Mouse (Mus musculus): ENCODE results near the gene Taar6. TPM values are rescaled to one million over a fixed set of nuclear protein-coding genes. Genes with fewer than 3 reads are reported as not detected.

The Taar6 gene
- polyA plus RNA-seq, 1 experiment from 2014 or later: not detected

Other genes with a start within 250 kb of the Taar6 start
- 98.2 and 103 TPM in 2 replicates for gene Rps12, start 198.4 kb downstream of the Taar6 start, polyA plus RNA-seq (2015; fragmentation: Nextera tagmentation; extraction: Ambion mirVana)
- gene Slc18b1, start 188.7 kb downstream of the Taar6 start, polyA plus RNA-seq (2015; fragmentation: Nextera tagmentation; extraction: Ambion mirVana): 7.4 and 8.4 TPM in 2 replicates
- 0.08 TPM in 1 of 2 replicates, not detected in the other for gene Vnn3, start 134.2 kb downstream of the Taar6 start, polyA plus RNA-seq (2015; fragmentation: Nextera tagmentation; extraction: Ambion mirVana)
- gene Vnn1, start 91.0 kb downstream of the Taar6 start, polyA plus RNA-seq (2015; fragmentation: Nextera tagmentation; extraction: Ambion mirVana): 4.8 and 5.2 TPM in 2 replicates
- gene Taar1, start 65.3 kb downstream of the Taar6 start, polyA plus RNA-seq (2015; fragmentation: Nextera tagmentation; extraction: Ambion mirVana): not detected in 2 replicates
- gene Taar2, start 47.1 kb downstream of the Taar6 start, polyA plus RNA-seq (2015; fragmentation: Nextera tagmentation; extraction: Ambion mirVana): not detected in 2 replicates
- gene Taar3, start 36.1 kb downstream of the Taar6 start, polyA plus RNA-seq (2015; fragmentation: Nextera tagmentation; extraction: Ambion mirVana): not detected in 2 replicates
- not detected in 2 replicates for gene Taar4, start 25.2 kb downstream of the Taar6 start, polyA plus RNA-seq (2015; fragmentation: Nextera tagmentation; extraction: Ambion mirVana)
- not detected in 2 replicates for gene Taar5, start 14.9 kb downstream of the Taar6 start, polyA plus RNA-seq (2015; fragmentation: Nextera tagmentation; extraction: Ambion mirVana)
- gene Taar7a, start 7.8 kb upstream of the Taar6 start, polyA plus RNA-seq (2015; fragmentation: Nextera tagmentation; extraction: Ambion mirVana): not detected in 2 replicates
- not detected in 2 replicates for gene Taar7b, start 14.3 kb upstream of the Taar6 start, polyA plus RNA-seq (2015; fragmentation: Nextera tagmentation; extraction: Ambion mirVana)
- not detected in 2 replicates for gene Taar7d, start 41.6 kb upstream of the Taar6 start, polyA plus RNA-seq (2015; fragmentation: Nextera tagmentation; extraction: Ambion mirVana)
- not detected in 2 replicates for gene Taar7e, start 52.0 kb upstream of the Taar6 start, polyA plus RNA-seq (2015; fragmentation: Nextera tagmentation; extraction: Ambion mirVana)
- not detected in 2 replicates for gene Taar7f, start 63.9 kb upstream of the Taar6 start, polyA plus RNA-seq (2015; fragmentation: Nextera tagmentation; extraction: Ambion mirVana)
- not detected in 2 replicates for gene Taar8a, start 90.9 kb upstream of the Taar6 start, polyA plus RNA-seq (2015; fragmentation: Nextera tagmentation; extraction: Ambion mirVana)
- not detected in 2 replicates for gene Taar8b, start 106.6 kb upstream of the Taar6 start, polyA plus RNA-seq (2015; fragmentation: Nextera tagmentation; extraction: Ambion mirVana)
- gene Taar8c, start 116.3 kb upstream of the Taar6 start, polyA plus RNA-seq (2015; fragmentation: Nextera tagmentation; extraction: Ambion mirVana): not detected in 2 replicates
- not detected in 2 replicates for gene Taar9, start 123.9 kb upstream of the Taar6 start, polyA plus RNA-seq (2015; fragmentation: Nextera tagmentation; extraction: Ambion mirVana)
- gene Stx7, start 163.7 kb upstream of the Taar6 start, polyA plus RNA-seq (2015; fragmentation: Nextera tagmentation; extraction: Ambion mirVana): 74.9 and 82.6 TPM in 2 replicates
- gene Moxd1, start 237.9 kb upstream of the Taar6 start, polyA plus RNA-seq (2015; fragmentation: Nextera tagmentation; extraction: Ambion mirVana): 5.2 and 5.4 TPM in 2 replicates